Comparison of ENCODE assay signal across 18 mouse cellular contexts in genomic region chr11:108753361-108754240, GRCm38 (mm10).
DNase-seq lines count a peak whose midpoint lies in the region; ATAC-seq and TF ChIP-seq lines count a peak whose summit lies in the region.
"Had no signal": no experiment of that assay in that cellular context is flagged by ENCODE, and none has a peak within 500 bp of the region (broad histone marks: within the 10 kb centered on the region; RNA-seq: fewer than 3 reads in every experiment).

No protein-coding gene starts in this region.

- peak; percentile 72 to 77 for DNase-seq in adrenal gland, adult (ENCODE audit: inconsistent age in 2 of 2, low spot score in 1 of 2)
- DNase-seq in adrenal gland, adult 18-20 months (ENCODE audit: low spot score in 2 of 2): no peak
- peak; percentile 35 for DNase-seq in heart, adult 11 months
- DNase-seq in heart, embryonic 10.5 days (ENCODE audit: low spot score): no peak
- peak; percentile 59 for DNase-seq in lung, embryonic 14.5 days
- DNase-seq in lung, postnatal 4 days: no peak
- no peak for DNase-seq in gastrocnemius, adult 8-10 months (ENCODE audit: low spot score in 2 of 2)
- DNase-seq: cerebellum, adult 11 months; cerebellum, postnatal 36 days; heart, postnatal 4 days; kidney, adult 18-20 months; kidney, postnatal 36 days; lung, postnatal 14 days; thymus, postnatal 36 days had no signal

- no peak overlapping the region for H3K4me2 ChIP-seq in lung, embryonic 14.5 days
- no peak overlapping the region for H3K4me2 ChIP-seq in limb, embryonic 15.5 days

- no peaks in the 10 kb centered on the region for H3K9me3 ChIP-seq in heart, embryonic 10.5 days
- H3K9me3 ChIP-seq in lung, embryonic 14.5 days (ENCODE audit: low read depth, low read length): no peaks in the 10 kb centered on the region
- H3K9me3 ChIP-seq in limb, embryonic 15.5 days: no peaks in the 10 kb centered on the region

- no peak for ATAC-seq in lung, embryonic 14.5 days (ENCODE audit: insufficient read depth)
- ATAC-seq in limb, embryonic 15.5 days (ENCODE audit: insufficient number of reproducible peaks, low FRiP score, low TSS enrichment, low read depth): no peak
- ATAC-seq: CD4-positive, CD25-positive, alpha-beta regulatory T cell, adult 4 months had no signal

- WGBS in heart, embryonic 10.5 days: 79% methylated on average over 7 of the region's 7 CpGs
- 64% methylated on average over 7 of the region's 7 CpGs for WGBS in lung, embryonic 14.5 days
- 38% methylated on average over 7 of the region's 7 CpGs for WGBS in limb, embryonic 15.5 days

- no peaks in the 10 kb centered on the region for H3K27me3 ChIP-seq in heart, embryonic 10.5 days (ENCODE audit: insufficient read depth, poor library complexity, severe bottlenecking)
- H3K27me3 ChIP-seq in lung, embryonic 14.5 days (ENCODE audit: insufficient read depth, low read length): no peaks in the 10 kb centered on the region
- H3K27me3 ChIP-seq in limb, embryonic 15.5 days: no peaks in the 10 kb centered on the region

- no peak overlapping the region for H3K9ac ChIP-seq in lung, embryonic 14.5 days
- H3K9ac ChIP-seq in limb, embryonic 15.5 days: no peak overlapping the region
- H3K9ac ChIP-seq: liver, embryonic 14.5 days had no signal

- no peak for TF ChIP-seq CTCF in lung, embryonic 14.5 days (IDR thresholded peaks at IDR 0.05; ENCODE audit: low read depth)

- H3K36me3 ChIP-seq in heart, embryonic 10.5 days: no peaks in the 10 kb centered on the region
- no peaks in the 10 kb centered on the region for H3K36me3 ChIP-seq in lung, embryonic 14.5 days (ENCODE audit: insufficient read depth)
- H3K36me3 ChIP-seq in limb, embryonic 15.5 days: no peaks in the 10 kb centered on the region
- H3K36me3 ChIP-seq: G1E had no signal

- H3K4me3 ChIP-seq in heart, embryonic 10.5 days: no peak overlapping the region
- H3K4me3 ChIP-seq in lung, embryonic 14.5 days (ENCODE audit: low read depth, low read length): no peak overlapping the region
- no peak overlapping the region for H3K4me3 ChIP-seq in limb, embryonic 15.5 days

- peaks cover 17% of the 10 kb centered on the region; the same call in 1 of the 2 replicates for H3K4me1 ChIP-seq in heart, embryonic 10.5 days
- H3K4me1 ChIP-seq in lung, embryonic 14.5 days (ENCODE audit: insufficient read depth): peaks cover 17% of the 10 kb centered on the region
- H3K4me1 ChIP-seq in limb, embryonic 15.5 days: peaks cover 29% of the 10 kb centered on the region

- H3K27ac ChIP-seq in heart, embryonic 10.5 days: no peak overlapping the region
- no peak overlapping the region for H3K27ac ChIP-seq in lung, embryonic 14.5 days (ENCODE audit: low read depth)
- peak overlapping the region; percentile 52; the same call in 1 of the 2 replicates for H3K27ac ChIP-seq in limb, embryonic 15.5 days
- H3K27ac ChIP-seq: liver, embryonic 14.5 days had no signal

Comparison
In these comparisons a context has a peak if more than half of its experiments do, and no peak if none do; other contexts are left out.
1. DNase-seq: peak in adrenal gland, adult (2 of 2), heart, adult 11 months (single experiment) and lung, embryonic 14.5 days (single experiment); none in adrenal gland, adult 18-20 months (0 of 2), heart, embryonic 10.5 days (single experiment), lung, postnatal 4 days (0 of 2) and gastrocnemius, adult 8-10 months (0 of 2).